Mouse (Mus musculus): Measurements from ENCODE around the gene Dagla.

Dagla gene

GRCm38 (mm10) chr19:10277759-10278158 lies 26.9 kb downstream of the Dagla start:
- DNase-seq = no peak

GRCm38 (mm10) chr19:10277331-10277730 lies 27.3 kb downstream of the Dagla start:
- DNase-seq = no peak

- DNase-seq = peak; percentile 72
Observed at GRCm38 (mm10) chr19:10276483-10277144, 28.1 kb downstream of the Dagla start.

GRCm38 (mm10) chr19:10274056-10274455 lies 30.6 kb downstream of the Dagla start:
- no peak for DNase-seq

GRCm38 (mm10) chr19:10272746-10273145 lies 31.9 kb downstream of the Dagla start:
- DNase-seq = peak; percentile 89

GRCm38 (mm10) chr19:10271592-10271991 lies 33.1 kb downstream of the Dagla start:
- no peak for DNase-seq

- no peak for DNase-seq
Observed at GRCm38 (mm10) chr19:10270356-10270755, 34.3 kb downstream of the Dagla start.

GRCm38 (mm10) chr19:10268851-10269250 lies 35.8 kb downstream of the Dagla start:
- no peak for DNase-seq

- no peak for DNase-seq
Observed at GRCm38 (mm10) chr19:10267953-10268352, 36.7 kb downstream of the Dagla start.

- DNase-seq = no peak
Observed at GRCm38 (mm10) chr19:10267057-10267456, 37.6 kb downstream of the Dagla start.

GRCm38 (mm10) chr19:10266196-10266850 lies 38.4 kb downstream of the Dagla start:
- peak; percentile 72 for DNase-seq

GRCm38 (mm10) chr19:10261369-10261768 lies 43.3 kb downstream of the Dagla start:
- no peak for DNase-seq

- DNase-seq = peak; percentile 83
Observed at GRCm38 (mm10) chr19:10258279-10259011, 46.2 kb downstream of the Dagla start.

- no peak for DNase-seq
Observed at GRCm38 (mm10) chr19:10248128-10248527, 56.5 kb downstream of the Dagla start.

- DNase-seq = no peak
Observed at GRCm38 (mm10) chr19:10247165-10247564, 57.5 kb downstream of the Dagla start.

- DNase-seq = peak; percentile 49
Observed at GRCm38 (mm10) chr19:10244183-10244582, 60.5 kb downstream of the Dagla start.

GRCm38 (mm10) chr19:10242916-10243315 lies 61.8 kb downstream of the Dagla start:
- peak; percentile 34 for DNase-seq

GRCm38 (mm10) chr19:10240654-10241305 lies 63.9 kb downstream of the Dagla start, which contains the start of gene Myrf:
Myrf (minus strand) TSS chr19:10240748.
- peak; percentile 74 for DNase-seq

- DNase-seq = no peak
Observed at GRCm38 (mm10) chr19:10239975-10240653, 64.6 kb downstream of the Dagla start.

- no peak for DNase-seq
Observed at GRCm38 (mm10) chr19:10239419-10239818, 65.3 kb downstream of the Dagla start.

GRCm38 (mm10) chr19:10238477-10238876 lies 66.2 kb downstream of the Dagla start:
- no peak for DNase-seq

- no peak for DNase-seq
Observed at GRCm38 (mm10) chr19:10235784-10236565, 68.7 kb downstream of the Dagla start.
